Mouse (Mus musculus) ES-E14 (cell line): ENCODE measurements around the gene Snx6. TPM values are rescaled to one million over a fixed set of nuclear protein-coding genes. Genes with fewer than 3 reads are reported as not detected.

ENCODE experiments used
- DNase-seq: peaks from one replicate; pipeline ENCODE4 v3.0.0-alpha.2; 2013; ENCODE audit warnings: low read depth, low spot score
- H3K27ac ChIP-seq: 2 replicates; pipeline ENCODE4 v1.5.1; 2012; ENCODE audit warnings: low read depth, mild to moderate bottlenecking, low read length, moderate library complexity, mixed read lengths; ENCODE audit not compliant: poor library complexity, insufficient read depth, severe bottlenecking
- H3K36me3 ChIP-seq: 2 replicates; pipeline ENCODE4 v1.6.1; 2012; ENCODE audit warnings: mild to moderate bottlenecking, low read length, moderate library complexity, mixed read lengths; ENCODE audit not compliant: control insufficient read depth, poor library complexity, insufficient read depth, severe bottlenecking
- H3K4me1 ChIP-seq, 2 experiments: fragments of 150-350 bp in 1 of 2; sonication (generic) in 1 of 2; 2 replicates each; pipeline ENCODE4 v1.6.1; 2012; ENCODE audit warnings: low read length in 2 of 2, mild to moderate bottlenecking in 1 of 2, mixed read lengths in 1 of 2; ENCODE audit not compliant: control insufficient read depth in 2 of 2, insufficient read depth in 2 of 2, poor library complexity in 1 of 2
- H3K4me3 ChIP-seq, 2 experiments: fragments of 150-350 bp in 1 of 2; sonication (generic) in 1 of 2; 2 replicates each; pipeline ENCODE4 v1.5.1; 2012; ENCODE audit warnings: low read length in 2 of 2, low read depth in 1 of 2, mild to moderate bottlenecking in 1 of 2, mixed read lengths in 1 of 2; ENCODE audit not compliant: insufficient read depth in 1 of 2, poor library complexity in 1 of 2, severe bottlenecking in 1 of 2
- H3K9ac ChIP-seq: 2 replicates; pipeline ENCODE4 v1.6.1; 2012; ENCODE audit warnings: low read depth, mild to moderate bottlenecking, low read length, mixed read lengths; ENCODE audit not compliant: poor library complexity, insufficient read depth, severe bottlenecking
- H3K9me3 ChIP-seq: fragments of 150-350 bp; sonication (generic); 2 replicates; pipeline ENCODE4 v1.6.1; 2012; ENCODE audit warnings: low read depth, mild to moderate bottlenecking, low read length; ENCODE audit not compliant: control insufficient read depth, insufficient read depth
- CHD2 ChIP-seq: IDR thresholded peaks from 2 replicates; pipeline ENCODE4 v1.6.1; 2014; ENCODE audit warnings: mild to moderate bottlenecking, low read depth, low read length, inconsistent platforms
- HCFC1 ChIP-seq: IDR thresholded peaks from 2 replicates; pipeline ENCODE4 v1.6.1; 2012; ENCODE audit warnings: low read length, inconsistent platforms, borderline replicate concordance; ENCODE audit not compliant: insufficient read depth
- MAFK ChIP-seq: IDR thresholded peaks from 2 replicates; pipeline ENCODE4 v1.6.1; 2014; ENCODE audit warnings: mild to moderate bottlenecking, low read depth, low read length, inconsistent platforms; ENCODE audit not compliant: insufficient read depth
- ZC3H11A ChIP-seq: IDR thresholded peaks from 2 replicates; pipeline ENCODE4 v1.6.1; 2012; ENCODE audit warnings: low read depth, mild to moderate bottlenecking, inconsistent platforms, low read length, borderline replicate concordance
- ZNF384 ChIP-seq: IDR thresholded peaks from 2 replicates; pipeline ENCODE4 v1.6.1; 2012; ENCODE audit warnings: low read depth, low read length, inconsistent platforms
- in situ Hi-C, 2 experiments: fragments of 600-800 bp; cut with MboI; formaldehyde crosslinking; loops; one replicate each; pipeline ENCODE4 v1.15.1; 2025; ENCODE audit warnings: low sequenced_read_pairs in 2 of 2, inconsistent platforms in 1 of 2; ENCODE audit not compliant: unreplicated experiment in 2 of 2
- total RNA-seq: library from RNA; depleted of rRNA; stranded (reverse); fragments of 300-350 nt; gene quantifications from 2 replicates; pipeline ENCODE4 v1.2.3, GENCODE M21; 2012

Snx6 gene
- total RNA-seq, 1 experiment, result 53.2 TPM

- peaks cover 0 to 2% of the 10 kb centered on the region in 2 experiments; a peak in 1 of 4 replicates for H3K4me1 ChIP-seq
- H3K36me3 ChIP-seq, result no peaks in the 10 kb centered on the region
- no peaks in the 10 kb centered on the region for H3K9me3 ChIP-seq
- H3K9ac ChIP-seq, result no peak overlapping the region
- no peak overlapping the region for H3K27ac ChIP-seq
- in situ Hi-C loops, result no loop called here
- TF ChIP-seq MAFK, result no peak
- no peak for TF ChIP-seq ZC3H11A
- no peak for TF ChIP-seq CHD2
- TF ChIP-seq ZNF384, result no peak
- TF ChIP-seq HCFC1, result no peak
- no peak overlapping the region for H3K4me3 ChIP-seq
- no peak for DNase-seq
Measured at GRCm38 (mm10) chr12:54820684-54821161, 25.2 kb upstream of the Snx6 start.

- no peak overlapping the region for H3K4me3 ChIP-seq
- in situ Hi-C loops, result no loop called here
Measured at GRCm38 (mm10) chr12:54819181-54819935, 23.9 kb upstream of the Snx6 start.

GRCm38 (mm10) chr12:54810142-54810541 is 14.6 kb upstream of the Snx6 start:
- DNase-seq, result no peak
- Histone ChIP-seq H3K9me3 (no peaks in the 10 kb centered on the region), H3K4me1 (peaks cover 0 to 6% of the 10 kb centered on the region in 2 experiments; a peak in 1 of 4 replicates), H3K27ac (no peak overlapping the region), H3K36me3 (no peaks in the 10 kb centered on the region), H3K4me3 (no peak overlapping the region), H3K9ac (no peak overlapping the region)
- TF ChIP-seq ZNF384, result no peak
- no peak for TF ChIP-seq HCFC1
- no peak for TF ChIP-seq MAFK
- no peak for TF ChIP-seq ZC3H11A
- no peak for TF ChIP-seq CHD2
- in situ Hi-C loops, result no loop called here

More at GRCm38 (mm10) chr12:54819181-54819935, 23.9 kb upstream of the Snx6 start:
- DNase-seq, result no peak
- Histone ChIP-seq H3K4me1 (peaks cover 0 to 2% of the 10 kb centered on the region in 2 experiments; a peak in 1 of 4 replicates), H3K9me3 (no peaks in the 10 kb centered on the region), H3K9ac (no peak overlapping the region), H3K36me3 (no peaks in the 10 kb centered on the region), H3K27ac (no peak overlapping the region)
- TF ChIP-seq ZC3H11A (no peak), CHD2 (no peak), ZNF384 (no peak), HCFC1 (no peak), MAFK (no peak)

GRCm38 (mm10) chr12:54807481-54807880 is 12.0 kb upstream of the Snx6 start:
- Histone ChIP-seq H3K4me3 (no peak overlapping the region), H3K27ac (no peak overlapping the region), H3K4me1 (peaks cover 0 to 6% of the 10 kb centered on the region in 2 experiments; a peak in 1 of 4 replicates), H3K36me3 (no peaks in the 10 kb centered on the region), H3K9ac (no peak overlapping the region), H3K9me3 (no peaks in the 10 kb centered on the region)
- in situ Hi-C loops, result no loop called here
- no peak for DNase-seq
- TF ChIP-seq MAFK, result 0 out of 2 replicates have a peak, but pooled peaks have one; percentile 21
- TF ChIP-seq ZC3H11A, result no peak

GRCm38 (mm10) chr12:54806131-54806530 is 10.6 kb upstream of the Snx6 start:
- Histone ChIP-seq H3K4me1 (peaks cover 0 to 6% of the 10 kb centered on the region in 2 experiments; a peak in 1 of 4 replicates), H3K9ac (no peak overlapping the region), H3K36me3 (no peaks in the 10 kb centered on the region), H3K9me3 (no peaks in the 10 kb centered on the region), H3K27ac (no peak overlapping the region), H3K4me3 (no peak overlapping the region)
- in situ Hi-C loops, result no loop called here
- no peak for DNase-seq
- TF ChIP-seq HCFC1 (no peak), ZC3H11A (no peak), ZNF384 (no peak), CHD2 (no peak), MAFK (no peak)
